Mouse (Mus musculus): ENCODE measurements around the gene Ankrd55.
"Not testable (repeated sequence)": the region's sequence is repeated elsewhere in the genome, so short reads cannot be mapped to it uniquely, and the experiment has no call there.

The Ankrd55 gene

DNA sequence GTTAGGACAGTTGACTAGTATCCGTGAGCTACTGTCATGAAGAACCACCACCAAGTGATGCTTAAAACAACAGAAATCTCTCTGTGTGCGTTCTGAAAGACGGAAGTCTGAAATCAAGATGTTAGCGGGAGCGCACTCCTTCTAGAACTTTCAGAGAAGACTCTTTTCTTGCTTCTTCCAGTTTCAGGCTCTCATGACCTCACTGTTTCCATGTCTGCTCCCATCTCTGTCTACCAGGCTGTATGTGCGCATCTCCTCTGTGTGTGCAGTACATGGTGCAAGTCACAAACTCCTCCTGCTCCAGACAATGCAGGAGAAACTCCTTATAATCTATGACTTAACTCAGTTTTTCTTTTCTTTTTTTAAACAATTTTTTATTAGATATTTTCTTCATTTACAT lies 4.8 kb downstream of the Ankrd55 start:
- DNase-seq (ENCODE audit: low spot score in 2 of 2) = no peak

DNA sequence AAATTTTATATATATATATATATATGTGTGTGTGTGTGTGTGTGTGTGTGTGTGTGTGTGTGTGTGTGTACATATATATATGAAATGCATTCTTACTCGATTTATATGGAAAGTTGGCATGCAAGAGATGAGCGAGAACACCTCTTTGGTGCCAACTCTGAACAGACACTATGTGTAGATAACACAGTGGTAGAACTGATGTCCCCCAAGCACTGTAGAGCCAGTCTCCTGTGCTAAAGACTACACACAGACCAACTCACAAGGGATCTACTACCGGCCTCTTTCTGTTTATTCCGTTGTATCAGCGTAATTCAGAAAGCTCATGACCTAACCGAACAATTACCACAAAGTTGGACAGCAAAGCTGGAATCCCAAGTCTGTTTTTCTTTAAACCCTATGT lies 6.2 kb downstream of the Ankrd55 start:
- DNase-seq (ENCODE audit: low spot score in 2 of 2) = no peak

DNA sequence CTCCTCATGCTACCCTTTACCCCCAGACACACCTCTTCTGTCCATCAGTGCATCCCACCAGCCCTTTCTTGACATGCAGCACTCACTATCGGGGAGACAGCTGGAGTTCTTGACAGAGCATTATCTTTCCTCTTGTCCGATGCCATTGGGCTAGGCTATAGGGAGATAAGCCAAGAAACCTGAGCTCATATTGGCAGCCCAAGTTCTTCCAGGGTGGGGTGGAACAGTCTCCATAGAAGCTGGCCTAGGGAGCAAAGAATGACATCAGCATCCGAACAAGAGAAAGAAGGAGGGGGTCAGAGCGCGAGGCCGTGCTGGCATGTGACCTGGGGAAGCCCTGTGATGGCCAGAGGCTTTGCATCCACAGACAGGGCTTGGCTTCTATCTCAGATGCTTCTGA lies 9.5 kb downstream of the Ankrd55 start:
- no peak for DNase-seq (ENCODE audit: low spot score in 2 of 2)

DNA sequence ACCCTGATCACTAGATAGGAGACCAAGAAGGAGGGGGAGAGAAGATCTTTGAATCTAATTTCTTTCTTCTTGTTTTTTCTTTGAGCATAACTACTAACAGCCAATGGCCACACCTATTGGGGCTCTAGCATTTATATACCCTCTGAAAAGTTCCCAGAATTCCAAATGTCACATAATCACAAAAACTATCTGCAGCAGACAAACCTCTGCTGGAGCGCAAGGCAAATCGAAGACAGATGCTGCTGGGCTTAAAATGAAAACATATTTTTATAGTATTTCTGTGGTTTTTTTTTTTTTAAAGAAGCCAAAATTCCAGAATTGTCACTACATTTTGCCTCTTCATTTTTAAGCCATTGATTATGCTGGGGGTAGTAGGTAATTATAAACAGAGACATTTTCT lies 15.2 kb downstream of the Ankrd55 start:
- DNase-seq (ENCODE audit: low spot score in 2 of 2) = no peak

DNA sequence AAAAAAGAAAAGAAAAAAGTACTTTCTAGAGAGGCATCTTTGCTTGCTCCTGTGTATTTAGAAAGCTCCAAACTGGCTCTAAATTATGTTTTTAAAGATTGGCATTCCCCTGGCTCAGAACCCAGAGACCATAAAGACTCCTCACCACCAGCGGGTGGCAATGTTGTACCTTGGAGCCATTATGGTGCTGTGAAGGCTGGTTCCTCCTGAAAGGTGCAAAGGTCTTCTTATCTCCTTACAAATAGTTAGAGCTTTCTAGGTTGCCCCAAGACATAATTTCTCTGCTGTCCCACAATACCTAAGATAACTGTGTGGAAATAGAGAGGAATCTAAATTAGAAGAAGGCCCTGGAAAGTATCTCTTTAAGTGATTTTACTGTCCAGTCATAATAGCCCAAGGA lies 20.4 kb downstream of the Ankrd55 start:
- DNase-seq (ENCODE audit: low spot score in 2 of 2) = peak; percentile 58 to 72

DNA sequence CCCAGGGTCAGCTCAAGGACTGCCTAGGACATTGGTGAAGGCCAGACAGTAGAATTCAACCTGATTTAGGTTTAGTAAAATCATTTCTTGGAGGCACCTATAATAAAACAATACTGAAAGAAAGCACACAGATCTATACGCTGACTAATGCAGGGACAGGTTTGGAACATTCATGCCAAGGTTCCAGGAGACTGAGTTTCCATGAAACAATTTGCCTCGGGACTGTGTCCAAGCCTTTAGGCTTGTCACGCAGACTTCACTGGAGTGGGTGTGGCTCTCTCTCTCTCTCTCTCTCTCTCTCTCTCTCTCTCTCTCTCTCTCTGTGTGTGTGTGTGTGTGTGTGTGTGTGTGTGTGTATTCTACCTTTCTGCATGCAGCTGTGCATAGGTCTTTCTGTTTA lies 23.4 kb downstream of the Ankrd55 start:
- DNase-seq (ENCODE audit: low spot score in 2 of 2) = not testable (repeated sequence)

DNA sequence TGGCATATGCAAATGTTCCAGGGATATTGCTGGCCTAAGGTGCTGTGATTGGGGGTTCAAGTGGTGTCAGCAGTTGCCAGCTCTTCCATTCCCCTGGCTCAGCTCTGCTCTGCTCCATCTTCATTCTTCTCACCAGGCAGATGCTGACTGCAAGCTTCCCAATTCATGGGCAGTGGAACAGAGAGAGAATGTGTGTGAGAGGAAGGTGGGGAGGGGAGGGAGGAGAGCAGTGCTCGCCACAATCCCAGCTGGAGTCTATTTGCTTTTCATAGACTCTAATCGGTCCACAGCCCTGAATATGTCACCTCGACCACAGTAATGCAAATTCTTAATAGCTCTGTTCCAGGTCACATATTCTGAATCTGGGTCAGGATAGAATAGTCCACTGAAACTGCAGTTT lies 27.2 kb downstream of the Ankrd55 start:
- DNase-seq (ENCODE audit: low spot score in 2 of 2) = no peak

DNA sequence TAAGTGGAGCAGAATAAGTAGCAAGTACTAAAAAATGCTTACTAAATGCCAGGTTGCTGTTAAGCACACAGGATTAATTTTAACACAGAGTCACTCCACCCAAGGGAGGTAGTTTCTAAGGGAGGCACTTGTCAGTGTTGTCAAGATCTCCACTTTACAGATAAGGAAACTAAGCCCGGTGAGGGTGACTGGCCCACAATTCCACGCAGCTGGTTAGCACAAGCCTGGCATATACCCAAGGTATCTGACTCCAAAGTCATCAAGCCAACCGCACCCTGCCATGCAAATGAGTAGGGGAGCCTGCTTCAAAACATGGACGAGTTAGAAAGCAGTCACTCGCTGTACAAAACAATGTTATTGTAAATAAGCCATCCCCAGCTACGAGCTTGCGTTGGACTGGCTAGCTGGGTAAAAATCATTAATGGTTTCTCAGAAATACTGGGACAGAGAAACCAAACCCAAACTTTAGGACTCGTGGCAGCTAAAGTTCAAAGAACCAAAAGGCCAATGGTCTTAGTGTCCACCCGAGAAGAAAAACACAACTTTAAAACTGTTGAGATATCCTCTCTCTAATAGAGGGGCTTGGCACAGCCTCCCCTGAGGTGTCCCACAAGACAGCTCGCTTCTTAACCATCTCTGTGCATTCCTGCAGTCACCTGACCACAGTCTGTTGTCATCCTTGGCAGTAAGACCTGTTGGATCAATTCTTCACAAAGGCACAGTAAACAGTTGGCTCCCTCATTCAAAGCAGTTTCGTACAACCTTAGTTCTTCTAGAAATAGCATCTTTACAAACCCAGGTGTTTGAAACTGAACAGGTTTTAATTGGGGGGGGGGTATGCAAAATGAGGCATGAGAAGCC lies 28.6 kb downstream of the Ankrd55 start:
- DNase-seq (ENCODE audit: low spot score in 2 of 2) = no peak

DNA sequence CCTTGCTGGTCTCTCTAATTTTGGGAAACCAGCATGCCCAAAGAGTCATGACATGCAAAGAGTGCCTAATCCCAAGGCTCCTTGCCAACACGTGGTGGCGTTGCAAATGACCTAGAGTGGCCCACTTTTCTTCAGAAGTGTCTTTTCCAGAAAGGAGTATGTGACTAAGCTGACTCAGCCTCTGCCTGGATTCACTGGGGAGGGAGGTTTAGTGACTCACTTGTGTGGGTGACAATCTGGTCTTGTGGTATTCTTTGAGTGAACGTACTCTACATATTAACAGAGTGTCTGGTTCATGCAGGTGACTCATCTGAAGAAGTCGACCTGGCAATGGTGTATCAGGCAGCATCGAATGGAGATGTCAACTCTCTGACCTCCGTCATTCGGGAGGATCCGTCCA lies 29.9 kb downstream of the Ankrd55 start:
- DNase-seq (ENCODE audit: low spot score in 2 of 2) = no peak

DNA sequence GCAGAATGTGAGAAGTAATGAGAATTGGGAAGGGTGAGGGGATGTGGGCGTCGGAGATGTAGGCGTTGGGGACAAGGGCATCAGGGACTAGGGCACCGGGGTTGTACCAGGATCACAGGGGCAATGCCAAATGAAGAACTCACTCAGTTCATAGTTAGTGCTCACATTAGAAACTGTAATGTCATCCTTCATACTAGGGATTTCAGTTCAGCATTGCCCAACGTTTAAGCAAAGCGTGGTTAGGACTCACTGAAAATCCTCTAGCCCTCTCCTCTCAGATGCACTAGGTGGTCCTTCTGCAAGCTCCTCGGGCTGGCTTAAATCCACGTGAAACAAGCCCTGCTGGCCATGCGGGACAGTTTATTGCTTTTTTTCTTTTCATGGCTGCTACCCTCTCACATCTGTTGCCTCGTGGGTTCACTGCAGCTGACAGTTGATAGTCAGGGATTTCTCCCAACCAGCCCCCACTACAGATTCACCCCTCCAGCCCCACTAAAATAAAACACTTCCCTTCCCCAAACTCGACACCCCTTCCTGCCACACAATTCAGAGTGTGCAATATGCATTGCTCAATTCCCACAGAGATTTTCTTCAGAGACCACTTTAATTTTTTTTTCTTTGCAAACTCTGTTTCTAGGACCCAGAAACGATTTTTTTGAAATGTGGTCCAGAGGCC lies 35.5 kb downstream of the Ankrd55 start:
- no peak for DNase-seq (ENCODE audit: low spot score in 2 of 2)

DNA sequence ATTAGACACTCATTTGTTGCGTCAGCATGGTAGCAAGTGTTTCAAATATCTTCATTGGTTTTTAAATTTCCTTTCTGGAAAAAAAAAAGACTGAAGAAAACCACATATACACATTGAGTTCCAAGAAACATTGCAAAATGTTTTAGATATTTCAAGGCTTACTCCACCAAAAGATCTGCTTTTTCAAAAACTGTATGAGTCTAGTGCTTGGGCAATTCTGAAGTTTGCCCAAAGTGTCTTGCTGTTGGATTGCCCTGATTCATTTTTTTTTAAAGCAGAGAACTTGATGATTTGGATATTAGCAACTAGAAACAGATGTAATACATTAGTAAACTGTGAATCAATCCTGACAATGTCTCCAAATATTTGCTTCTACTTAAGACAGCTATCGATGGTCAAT lies 36.9 kb downstream of the Ankrd55 start:
- DNase-seq (ENCODE audit: low spot score in 2 of 2) = no peak

DNA sequence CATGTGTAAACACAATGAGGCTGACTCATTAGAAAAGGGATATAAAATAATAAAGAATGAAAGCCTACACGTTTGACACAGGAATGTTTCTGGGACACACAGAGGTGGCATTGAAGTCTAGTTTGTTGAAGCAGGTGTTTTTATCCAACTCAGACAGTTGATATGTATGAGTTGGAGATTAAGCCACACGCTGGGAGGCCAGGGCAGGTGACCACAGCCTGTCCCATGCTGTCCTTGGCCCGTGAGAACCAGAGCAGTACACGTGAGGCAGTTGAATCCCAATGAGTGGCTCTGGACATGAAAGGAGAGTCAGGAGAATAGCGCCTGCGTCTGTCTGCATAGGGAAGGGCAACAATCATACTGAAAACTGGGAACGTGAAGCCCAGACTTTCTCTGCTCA lies 38.2 kb downstream of the Ankrd55 start:
- DNase-seq (ENCODE audit: low spot score in 2 of 2) = no peak

DNA sequence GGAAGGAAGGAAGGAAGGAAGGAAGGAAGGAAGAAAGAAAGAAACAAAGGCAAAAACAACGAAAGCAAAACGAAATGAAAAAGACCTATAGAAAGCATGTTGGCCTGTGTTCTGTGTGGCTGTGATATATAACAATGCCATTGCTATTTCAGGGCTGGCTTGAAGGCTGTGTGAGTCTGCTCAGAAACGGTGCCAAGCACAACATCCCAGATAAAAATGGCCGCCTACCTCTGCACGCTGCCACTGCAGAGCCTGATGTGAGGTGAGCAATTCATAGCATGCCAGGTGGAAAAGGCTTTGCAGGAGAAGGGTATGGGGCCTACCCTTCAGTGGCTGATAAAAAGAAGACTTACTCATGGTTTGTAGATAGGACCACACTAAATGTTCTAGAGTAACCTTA lies 38.7 kb downstream of the Ankrd55 start:
- no peak for DNase-seq (ENCODE audit: low spot score in 2 of 2)

DNA sequence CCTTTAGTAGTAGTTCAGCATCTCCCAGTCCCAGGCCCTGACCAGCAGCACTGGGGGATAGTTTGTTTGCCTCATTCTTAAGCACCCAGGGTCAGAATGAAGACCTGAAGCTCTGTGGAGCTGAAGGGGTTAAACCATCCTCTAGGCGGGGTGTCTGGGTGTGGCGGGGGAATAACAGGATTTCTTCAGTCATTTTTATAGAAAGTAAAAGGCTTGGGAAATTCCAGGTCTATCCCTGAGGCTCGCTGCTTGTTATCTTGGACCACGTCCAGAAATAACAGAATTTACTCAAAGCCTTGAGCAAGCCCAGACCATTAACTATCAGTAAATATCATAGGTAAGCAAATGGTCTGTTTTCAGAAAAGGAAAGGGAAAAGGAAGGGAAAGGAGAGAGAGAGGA lies 39.3 kb downstream of the Ankrd55 start:
- DNase-seq (ENCODE audit: low spot score in 2 of 2) = no peak

DNA sequence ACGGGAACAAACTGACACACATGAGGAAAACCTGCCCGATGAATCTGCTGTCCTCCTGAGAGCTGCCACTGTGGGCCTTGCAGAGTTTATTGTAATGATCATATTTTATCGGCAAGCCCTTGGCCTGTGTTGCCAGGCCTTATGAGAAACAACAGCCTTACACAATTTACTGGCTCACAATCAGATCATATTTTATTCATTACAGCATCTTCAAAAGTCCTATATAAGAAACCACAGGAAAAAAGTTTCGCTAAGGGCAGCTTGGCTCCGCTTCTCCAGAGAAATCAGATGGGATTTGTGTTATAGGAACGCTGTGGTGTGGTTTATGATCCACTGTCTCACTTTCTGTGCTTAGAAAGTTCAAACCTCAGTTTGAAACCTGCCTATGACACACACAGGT lies 42.0 kb downstream of the Ankrd55 start:
- no peak for DNase-seq (ENCODE audit: low spot score in 2 of 2)

DNA sequence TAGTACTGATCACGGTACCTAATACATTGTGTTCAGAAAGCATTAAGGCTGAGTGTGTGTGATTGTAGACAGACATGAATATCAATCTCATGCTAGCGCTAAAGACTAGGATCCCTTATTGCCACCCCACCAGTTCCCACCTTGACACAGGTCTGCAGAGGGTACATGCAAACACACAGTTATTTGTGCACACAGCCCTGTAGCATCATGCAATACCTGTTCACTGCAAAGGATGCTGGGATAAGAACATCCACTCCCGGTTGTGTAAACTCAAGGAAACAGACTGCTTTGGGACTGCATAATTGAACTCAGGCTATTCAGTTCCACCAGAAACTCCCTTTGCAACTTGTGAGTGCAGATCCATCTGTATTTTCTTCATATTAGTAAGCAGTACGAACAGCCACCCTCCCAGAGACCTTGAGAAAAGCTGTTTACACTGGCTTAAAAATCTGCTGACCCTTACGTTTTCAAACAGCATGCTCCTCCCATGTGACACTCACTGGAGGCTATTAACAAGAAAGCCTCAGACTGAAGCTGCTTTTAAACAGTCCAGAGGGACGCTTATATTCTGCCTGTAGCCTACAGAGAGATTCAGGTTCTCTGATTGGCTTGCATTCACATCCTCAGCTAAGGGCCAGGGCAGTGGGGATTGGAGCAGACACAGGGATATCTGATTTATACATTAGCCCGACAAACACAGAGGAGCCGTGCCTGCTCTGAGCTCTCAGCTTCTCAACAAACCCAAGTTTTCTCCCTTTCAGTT lies 42.8 kb downstream of the Ankrd55 start:
- DNase-seq (ENCODE audit: low spot score in 2 of 2) = no peak

DNA sequence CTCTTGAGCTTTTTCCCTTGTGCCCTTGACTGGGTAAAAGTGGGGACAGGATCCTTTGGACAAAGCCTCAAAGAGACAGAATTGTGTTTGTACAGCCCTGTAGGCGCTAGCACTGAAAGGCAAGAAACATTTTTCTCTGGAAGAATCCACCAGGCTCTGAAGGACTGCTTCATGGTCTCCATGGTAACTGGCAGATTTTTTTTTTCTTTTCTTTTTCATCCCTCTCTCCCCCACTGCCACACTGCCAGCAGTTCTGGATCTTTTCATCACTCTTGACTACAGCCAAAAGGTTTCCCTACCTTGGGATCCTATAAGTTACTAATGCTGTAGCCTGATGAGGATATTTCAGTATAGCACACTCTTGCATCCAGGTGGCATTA lies 43.4 kb downstream of the Ankrd55 start:
- DNase-seq (ENCODE audit: low spot score in 2 of 2) = no peak

DNA sequence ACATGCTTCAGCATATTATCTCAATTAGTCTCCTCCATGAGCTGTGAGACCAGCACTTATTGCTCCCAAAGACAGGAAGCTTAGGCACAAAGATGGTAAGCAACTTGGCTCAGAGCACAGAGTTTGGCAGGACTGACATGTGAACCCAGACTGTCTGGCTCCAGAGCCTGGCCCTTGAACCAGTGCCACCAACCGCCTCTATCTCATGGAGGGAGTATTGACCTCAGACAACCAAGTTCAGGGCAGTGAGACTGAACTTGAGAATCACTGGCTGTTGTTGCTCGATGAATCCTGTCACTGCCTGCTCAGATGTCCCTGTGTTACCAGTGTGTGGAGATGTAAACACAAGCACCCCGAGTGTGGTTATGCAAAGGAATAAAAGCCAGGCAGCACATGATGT lies 47.3 kb downstream of the Ankrd55 start:
- no peak for DNase-seq (ENCODE audit: low spot score in 2 of 2)

DNA sequence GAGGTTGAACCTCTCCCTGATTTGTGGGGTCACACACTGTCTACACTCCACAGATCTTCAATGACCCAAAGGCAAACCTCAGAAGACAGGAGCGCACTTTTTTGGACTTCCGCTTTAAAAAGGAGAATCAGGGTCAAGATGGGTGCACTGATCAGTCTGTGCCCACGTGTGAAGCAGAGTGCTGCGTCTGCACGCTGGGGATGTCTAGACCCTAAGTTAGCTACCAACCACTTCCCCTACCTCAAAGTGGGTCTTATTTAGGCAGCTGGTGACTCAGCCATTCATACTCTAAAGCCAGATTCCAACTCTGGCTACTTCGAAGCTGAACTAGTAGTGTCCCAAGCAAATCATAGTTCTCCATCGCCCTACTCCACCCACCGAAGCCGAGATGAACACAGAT lies 48.9 kb downstream of the Ankrd55 start:
- DNase-seq (ENCODE audit: low spot score in 2 of 2) = no peak

DNA sequence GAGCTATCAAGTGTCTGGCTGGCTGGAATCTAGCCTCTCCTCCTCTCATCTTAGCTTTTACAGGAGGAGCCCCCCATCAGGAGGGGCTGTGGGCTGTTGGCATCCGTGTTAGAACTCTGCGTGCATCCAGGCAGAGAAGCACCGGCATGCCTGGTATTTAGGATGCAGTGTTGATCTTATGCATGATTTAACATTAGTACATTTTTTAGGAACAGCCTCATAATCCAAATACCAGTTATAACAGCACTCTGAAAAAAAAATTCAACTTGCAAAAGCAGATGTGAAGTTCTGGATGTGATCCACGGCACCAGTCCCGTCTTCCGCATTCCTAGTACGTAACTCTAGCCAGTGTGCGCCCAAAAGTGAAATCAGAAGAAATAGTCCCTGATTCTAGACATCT lies 52.0 kb downstream of the Ankrd55 start:
- no peak for DNase-seq (ENCODE audit: low spot score in 2 of 2)

DNA sequence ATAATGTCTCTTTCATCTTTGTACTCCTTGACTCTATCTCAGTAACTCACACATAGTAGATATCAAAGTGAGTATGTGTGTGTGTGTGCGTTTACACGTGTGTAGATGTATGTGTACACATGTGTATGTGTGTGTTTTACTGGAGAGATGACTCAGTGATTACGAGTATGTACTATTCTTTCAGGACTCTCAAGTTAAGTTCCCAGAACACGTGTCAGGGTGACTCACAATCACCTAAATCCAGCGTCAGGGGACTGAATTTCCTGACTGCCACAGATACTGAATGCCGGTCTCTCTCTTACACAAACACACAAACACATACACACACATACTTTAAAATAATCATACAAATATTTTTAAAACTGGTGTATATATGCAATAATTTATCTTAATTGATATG lies 52.5 kb downstream of the Ankrd55 start:
- DNase-seq (ENCODE audit: low spot score in 2 of 2) = no peak

DNA sequence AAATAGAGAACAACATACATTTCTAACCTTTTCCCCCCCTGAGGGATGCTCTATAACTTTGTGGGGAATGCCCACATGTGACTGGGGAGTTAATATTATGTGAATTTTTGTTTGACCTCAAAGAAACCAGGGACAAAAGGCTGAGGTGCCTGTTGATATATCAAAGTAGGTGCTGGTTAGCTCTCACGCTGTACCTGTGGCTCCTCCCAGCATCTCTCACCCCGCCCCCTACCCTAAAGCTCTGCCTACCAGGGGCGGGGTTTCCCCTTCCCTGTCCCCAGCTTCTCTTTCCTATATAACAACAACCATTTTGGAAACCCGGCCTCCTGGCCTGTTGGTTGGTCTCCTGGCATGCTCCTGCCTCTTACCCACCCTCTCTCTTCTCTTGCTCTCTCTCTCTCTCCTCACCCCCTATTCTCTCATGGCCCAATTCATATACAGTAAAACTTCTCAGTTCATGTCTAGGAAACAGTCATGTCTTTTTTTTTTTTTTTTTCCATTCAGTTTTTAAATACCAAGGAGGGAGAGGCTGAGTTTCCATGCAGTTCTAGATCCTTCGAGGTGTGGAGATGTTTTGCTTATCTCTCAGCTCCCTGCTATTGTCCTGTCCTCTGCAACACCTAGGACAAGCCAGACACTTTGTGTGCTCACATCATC lies 54.8 kb downstream of the Ankrd55 start:
- DNase-seq (ENCODE audit: low spot score in 2 of 2) = no peak
